Mouse (Mus musculus) bone marrow macrophage, adult 2 months (primary cell): ENCODE measurements around the gene Myl12a. TPM values are rescaled to one million over a fixed set of nuclear protein-coding genes. Genes with fewer than 3 reads are reported as not detected.
A peak's percentile ranks its signal among the peaks of the same experiment; 100 is the strongest.

ENCODE experiments used
- H3K27ac ChIP-seq: 2 replicates; pipeline ENCODE4 v1.5.1; 2012; ENCODE audit warnings: low read depth, low read length; ENCODE audit not compliant: insufficient read depth
- H3K4me1 ChIP-seq: 2 replicates; pipeline ENCODE4 v1.6.1; 2012; ENCODE audit warnings: low read length; ENCODE audit not compliant: control insufficient read depth, insufficient read depth
- H3K4me3 ChIP-seq: 2 replicates; pipeline ENCODE4 v1.5.1; 2012; ENCODE audit warnings: mild to moderate bottlenecking, low read length, moderate library complexity; ENCODE audit not compliant: insufficient read depth
- CTCF ChIP-seq: IDR thresholded peaks from 2 replicates; pipeline ENCODE4 v1.5.1; 2012; ENCODE audit warnings: low read depth, mild to moderate bottlenecking, low read length, moderate library complexity
- POLR2A ChIP-seq: IDR thresholded peaks from 2 replicates; pipeline ENCODE4 v1.6.1; 2012; ENCODE audit warnings: mild to moderate bottlenecking, low read depth, low read length, borderline replicate concordance
- polyA plus RNA-seq: library from polyadenylated mRNA; stranded (reverse); fragments of >200 nt; gene quantifications from 2 replicates; pipeline ENCODE4 v1.2.4, GENCODE M21; 2012; ENCODE audit not compliant: missing spikeins, insufficient read depth, insufficient read length

The Myl12a gene
- polyA plus RNA-seq = 266 and 277 TPM in 2 replicates

- Histone ChIP-seq H3K4me1 (peaks cover 27% of the 10 kb centered on the region), H3K4me3 (peak within 1 kb of the TSS; percentile 67), H3K27ac (peak within 1 kb of the TSS; percentile 95)
- TF ChIP-seq CTCF = no peak
- no peak for TF ChIP-seq POLR2A
These were observed at the start of gene Myl12a for GRCm38 (mm10) chr17:71002744-71003094. Gene Myl12a, minus strand, starts transcription at chr17:71002878.

- no peak overlapping the region for H3K4me3 ChIP-seq
- H3K4me1 ChIP-seq = no peaks in the 10 kb centered on the region
- TF ChIP-seq CTCF = no peak
- TF ChIP-seq POLR2A = no peak
- no peak overlapping the region for H3K27ac ChIP-seq
These were observed 46.6 kb upstream of the Myl12a start for GRCm38 (mm10) chr17:71049292-71049691.

- TF ChIP-seq POLR2A (no peak), CTCF (no peak)
- H3K27ac ChIP-seq = no peak overlapping the region
- H3K4me1 ChIP-seq = no peaks in the 10 kb centered on the region
- H3K4me3 ChIP-seq = no peak overlapping the region
These were observed 44.2 kb upstream of the Myl12a start for GRCm38 (mm10) chr17:71046856-71047255.

- no peaks in the 10 kb centered on the region for H3K4me1 ChIP-seq
These were observed 42.9 kb upstream of the Myl12a start for GRCm38 (mm10) chr17:71045591-71045990.

GRCm38 (mm10) chr17:71042645-71043044 is 40.0 kb upstream of the Myl12a start:
- Histone ChIP-seq H3K4me3 (no peak overlapping the region), H3K27ac (no peak overlapping the region), H3K4me1 (no peaks in the 10 kb centered on the region)
- TF ChIP-seq POLR2A = no peak
- no peak for TF ChIP-seq CTCF

More at GRCm38 (mm10) chr17:71045591-71045990, 42.9 kb upstream of the Myl12a start:
- no peak for TF ChIP-seq CTCF
- Histone ChIP-seq H3K27ac (no peak overlapping the region), H3K4me3 (no peak overlapping the region)

- Histone ChIP-seq H3K27ac (no peak overlapping the region), H3K4me1 (no peaks in the 10 kb centered on the region), H3K4me3 (no peak overlapping the region)
- TF ChIP-seq CTCF (no peak), POLR2A (no peak)
These were observed 37.9 kb upstream of the Myl12a start for GRCm38 (mm10) chr17:71040582-71040880.

- Histone ChIP-seq H3K4me1 (no peaks in the 10 kb centered on the region), H3K27ac (no peak overlapping the region), H3K4me3 (no peak overlapping the region)
- TF ChIP-seq POLR2A = no peak
- TF ChIP-seq CTCF = no peak
These were observed 37.3 kb upstream of the Myl12a start for GRCm38 (mm10) chr17:71039851-71040581.

GRCm38 (mm10) chr17:71038812-71039211 is 36.1 kb upstream of the Myl12a start:
- Histone ChIP-seq H3K27ac (no peak overlapping the region), H3K4me1 (no peaks in the 10 kb centered on the region), H3K4me3 (no peak overlapping the region)
- TF ChIP-seq CTCF = no peak
- TF ChIP-seq POLR2A = no peak

- no peaks in the 10 kb centered on the region for H3K4me1 ChIP-seq
- no peak overlapping the region for H3K27ac ChIP-seq
- TF ChIP-seq CTCF (no peak), POLR2A (no peak)
- H3K4me3 ChIP-seq = no peak overlapping the region
These were observed 34.5 kb upstream of the Myl12a start for GRCm38 (mm10) chr17:71037188-71037587.

GRCm38 (mm10) chr17:71034472-71034871 is 31.8 kb upstream of the Myl12a start:
- Histone ChIP-seq H3K27ac (no peak overlapping the region), H3K4me1 (no peaks in the 10 kb centered on the region), H3K4me3 (no peak overlapping the region)
- TF ChIP-seq CTCF = no peak
- TF ChIP-seq POLR2A = no peak
